ENCODE assay signal across 9 mouse cellular contexts in genomic region chr9:54661605-54662377, GRCm38 (mm10). TPM values are rescaled to one million over a fixed set of nuclear protein-coding genes. Genes with fewer than 3 reads are reported as not detected.
A peak's percentile ranks its signal among the peaks of the same experiment; 100 is the strongest.
DNase-seq lines count a peak whose midpoint lies in the region; ATAC-seq and TF ChIP-seq lines count a peak whose summit lies in the region.
"Had no signal": no experiment of that assay in that cellular context is flagged by ENCODE, and none has a peak within 500 bp of the region (broad histone marks: within the 10 kb centered on the region; RNA-seq: fewer than 3 reads in every experiment).

Acsbg1 (minus strand) TSS chr9:54661870.

- 15% methylated on average over 10 of the region's 10 CpGs for WGBS in kidney, embryonic 14.5 days
- WGBS in hindbrain, embryonic 14.5 days = 3% methylated on average over 10 of the region's 10 CpGs
- 34% methylated on average over 10 of the region's 10 CpGs for WGBS in limb, embryonic 10.5 days
- WGBS in stomach, postnatal 0 days = 35% methylated on average over 10 of the region's 10 CpGs
- WGBS in intestine, postnatal 0 days = 25% methylated on average over 10 of the region's 10 CpGs

- no peak for DNase-seq in kidney, adult 9 months
- peak; percentile 13 for DNase-seq in embryo, embryonic 10 days (ENCODE audit: low spot score)
- DNase-seq in hindbrain, embryonic 14.5 days (ENCODE audit: low spot score) = no peak
- no peak for DNase-seq in limb, embryonic 10.5 days (ENCODE audit: low spot score)
- no peak for DNase-seq in stomach, postnatal 0 days (ENCODE audit: low spot score)
- DNase-seq in gastrocnemius, postnatal 25 days = no peak

- peaks cover 3% of the 10 kb centered on the region; the same call in 1 of the 2 replicates for H3K9me3 ChIP-seq in kidney, embryonic 14.5 days (ENCODE audit: control insufficient read depth, low read length)
- H3K9me3 ChIP-seq in hindbrain, embryonic 14.5 days (ENCODE audit: control insufficient read depth, low read length) = no peaks in the 10 kb centered on the region
- no peaks in the 10 kb centered on the region for H3K9me3 ChIP-seq in limb, embryonic 10.5 days (replicated peaks)
- no peaks in the 10 kb centered on the region for H3K9me3 ChIP-seq in stomach, postnatal 0 days (ENCODE audit: control insufficient read depth, low read length)
- H3K9me3 ChIP-seq in intestine, postnatal 0 days (ENCODE audit: control insufficient read depth) = no peaks in the 10 kb centered on the region
- H3K9me3 ChIP-seq: lung, embryonic 15.5 days had no signal

- no peaks in the 10 kb centered on the region for H3K27me3 ChIP-seq in kidney, embryonic 14.5 days (ENCODE audit: control insufficient read depth, insufficient read depth, low read length)
- H3K27me3 ChIP-seq in hindbrain, embryonic 14.5 days (ENCODE audit: control insufficient read depth, insufficient read depth, low read length) = no peaks in the 10 kb centered on the region
- H3K27me3 ChIP-seq in limb, embryonic 10.5 days (ENCODE audit: low read depth, poor library complexity, severe bottlenecking) = no peaks in the 10 kb centered on the region
- H3K27me3 ChIP-seq in stomach, postnatal 0 days (ENCODE audit: control insufficient read depth, insufficient read depth, low read length) = no peaks in the 10 kb centered on the region
- H3K27me3 ChIP-seq in intestine, postnatal 0 days (replicated peaks; ENCODE audit: control insufficient read depth, insufficient read depth, low read length) = no peaks in the 10 kb centered on the region
- H3K27me3 ChIP-seq: lung, embryonic 15.5 days had no signal

- no peak for TF ChIP-seq CTCF in stomach, postnatal 0 days (IDR thresholded peaks at IDR 0.05; ENCODE audit: low read depth)
- TF ChIP-seq CTCF in intestine, postnatal 0 days (IDR thresholded peaks at IDR 0.05; ENCODE audit: low read depth) = no peak

- H3K9ac ChIP-seq in kidney, embryonic 14.5 days (ENCODE audit: low read depth, low read length) = peak within 1 kb of the TSS; percentile 14; the same call in 1 of the 2 replicates
- H3K9ac ChIP-seq in hindbrain, embryonic 14.5 days = no peak within 1 kb of the TSS
- H3K9ac ChIP-seq in stomach, postnatal 0 days (ENCODE audit: low read length) = no peak within 1 kb of the TSS
- no peak within 1 kb of the TSS for H3K9ac ChIP-seq in intestine, postnatal 0 days (ENCODE audit: low read depth, low read length)
- H3K9ac ChIP-seq: lung, embryonic 15.5 days had no signal

- TF ChIP-seq EP300 in stomach, postnatal 0 days (optimal IDR thresholded peaks at IDR 0.05) = no peak

- no peak within 1 kb of the TSS; the same call in 1 of the 2 replicates for H3K4me2 ChIP-seq in kidney, embryonic 14.5 days (replicated peaks; ENCODE audit: low read depth, low read length)
- H3K4me2 ChIP-seq in hindbrain, embryonic 14.5 days (replicated peaks) = peak within 1 kb of the TSS; percentile 35
- no peak within 1 kb of the TSS for H3K4me2 ChIP-seq in stomach, postnatal 0 days (replicated peaks; ENCODE audit: low read depth)
- no peak within 1 kb of the TSS for H3K4me2 ChIP-seq in intestine, postnatal 0 days (replicated peaks; ENCODE audit: low read depth)
- H3K4me2 ChIP-seq: lung, embryonic 15.5 days had no signal

- H3K4me1 ChIP-seq in kidney, embryonic 14.5 days (ENCODE audit: control insufficient read depth, insufficient read depth, low read length) = 0 out of 2 replicates have a peak, but pooled peaks cover 8% of the 10 kb centered on the region
- peaks cover 4% of the 10 kb centered on the region; the same call in 1 of the 2 replicates for H3K4me1 ChIP-seq in hindbrain, embryonic 14.5 days (replicated peaks; ENCODE audit: control insufficient read depth, insufficient read depth, low read length)
- peaks cover 10% of the 10 kb centered on the region for H3K4me1 ChIP-seq in limb, embryonic 10.5 days
- H3K4me1 ChIP-seq in stomach, postnatal 0 days (replicated peaks; ENCODE audit: control insufficient read depth, insufficient read depth) = no peaks in the 10 kb centered on the region
- H3K4me1 ChIP-seq in intestine, postnatal 0 days (replicated peaks; ENCODE audit: control insufficient read depth, insufficient read depth, low read length) = no peaks in the 10 kb centered on the region

- no peaks in the 10 kb centered on the region for H3K36me3 ChIP-seq in kidney, embryonic 14.5 days (ENCODE audit: control insufficient read depth, insufficient read depth, low read length)
- no peaks in the 10 kb centered on the region for H3K36me3 ChIP-seq in hindbrain, embryonic 14.5 days (replicated peaks; ENCODE audit: control insufficient read depth, insufficient read depth)
- no peaks in the 10 kb centered on the region for H3K36me3 ChIP-seq in limb, embryonic 10.5 days
- no peaks in the 10 kb centered on the region for H3K36me3 ChIP-seq in stomach, postnatal 0 days (ENCODE audit: control insufficient read depth, insufficient read depth, low read length)
- H3K36me3 ChIP-seq in intestine, postnatal 0 days (ENCODE audit: control insufficient read depth, insufficient read depth) = no peaks in the 10 kb centered on the region
- H3K36me3 ChIP-seq: lung, embryonic 15.5 days had no signal

- peak; percentile 78; the same call in 1 of the 2 replicates for ATAC-seq in kidney, embryonic 14.5 days (ENCODE audit: low FRiP score, low TSS enrichment)
- peak; percentile 84; the same call in 1 of the 2 replicates for ATAC-seq in hindbrain, embryonic 14.5 days (ENCODE audit: low FRiP score)
- ATAC-seq in stomach, postnatal 0 days (ENCODE audit: low FRiP score, low TSS enrichment) = no peak
- ATAC-seq in intestine, postnatal 0 days = no peak

- H3K4me3 ChIP-seq in kidney, embryonic 14.5 days (ENCODE audit: low read length) = no peak within 1 kb of the TSS
- H3K4me3 ChIP-seq in hindbrain, embryonic 14.5 days (replicated peaks; ENCODE audit: low read length) = no peak within 1 kb of the TSS
- H3K4me3 ChIP-seq in limb, embryonic 10.5 days = no peak within 1 kb of the TSS
- H3K4me3 ChIP-seq in stomach, postnatal 0 days (ENCODE audit: low read depth, low read length) = no peak within 1 kb of the TSS
- H3K4me3 ChIP-seq in intestine, postnatal 0 days (ENCODE audit: low read depth, low read length) = no peak within 1 kb of the TSS
- H3K4me3 ChIP-seq: lung, embryonic 15.5 days had no signal

- H3K27ac ChIP-seq in kidney, embryonic 14.5 days (ENCODE audit: low read depth, low read length) = no peak within 1 kb of the TSS
- 0 out of 2 replicates have a peak within 1 kb of the TSS, but pooled peaks have one; percentile 54 for H3K27ac ChIP-seq in hindbrain, embryonic 14.5 days
- peak within 1 kb of the TSS; percentile 5; the same call in 1 of the 2 replicates for H3K27ac ChIP-seq in limb, embryonic 10.5 days
- H3K27ac ChIP-seq in stomach, postnatal 0 days (replicated peaks) = no peak within 1 kb of the TSS
- no peak within 1 kb of the TSS for H3K27ac ChIP-seq in intestine, postnatal 0 days (ENCODE audit: low read depth, low read length)
- H3K27ac ChIP-seq: lung, embryonic 15.5 days had no signal

RNA-seq across cellular contexts. Expression of gene Acsbg1, which starts in this region (rescaled TPM):
- polyA plus RNA-seq in kidney, embryonic 14.5 days (2014; fragmentation: Nextera tagmentation; extraction: Ambion mirVana) = 2.2 and 3.0 TPM in 2 replicates
- polyA plus RNA-seq in hindbrain, embryonic 14.5 days (2014; fragmentation: Nextera tagmentation; extraction: Ambion mirVana) = 32.4 and 38.9 TPM in 2 replicates
- 0.31 and 0.60 TPM in 2 replicates for polyA plus RNA-seq in limb, embryonic 10.5 days (2016; fragmentation: Nextera tagmentation; extraction: Ambion mirVana)
- 57.7 and 68.3 TPM in 2 replicates for polyA plus RNA-seq in stomach, postnatal 0 days (2015; fragmentation: Nextera tagmentation; extraction: Ambion mirVana)
- under 1 TPM; 0.32 to 0.33 TPM for total RNA-seq in gastrocnemius, postnatal 25 days (2021)
- polyA plus RNA-seq in intestine, postnatal 0 days (2015; fragmentation: Nextera tagmentation; extraction: Ambion mirVana) = 0.16 and 0.27 TPM in 2 replicates

Comparison
In these comparisons a context has a peak if more than half of its experiments do, and no peak if none do; other contexts are left out.
1. ATAC-seq: peak in kidney, embryonic 14.5 days (single experiment) and hindbrain, embryonic 14.5 days (single experiment); none in stomach, postnatal 0 days (single experiment) and intestine, postnatal 0 days (single experiment).
2. H3K27ac ChIP-seq: peak in hindbrain, embryonic 14.5 days (single experiment) and limb, embryonic 10.5 days (single experiment); none in kidney, embryonic 14.5 days (single experiment), stomach, postnatal 0 days (single experiment) and intestine, postnatal 0 days (single experiment).